Mouse (Mus musculus) left cerebral cortex, adult 9 months (tissue): ENCODE data around the gene Fam222a.

ENCODE experiments used
- DNase-seq, 2 experiments: peaks; one replicate each; pipeline ENCODE4 v3.0.0; 2022; ENCODE audit warnings: low spot score in 2 of 2

The Fam222a gene

DNA sequence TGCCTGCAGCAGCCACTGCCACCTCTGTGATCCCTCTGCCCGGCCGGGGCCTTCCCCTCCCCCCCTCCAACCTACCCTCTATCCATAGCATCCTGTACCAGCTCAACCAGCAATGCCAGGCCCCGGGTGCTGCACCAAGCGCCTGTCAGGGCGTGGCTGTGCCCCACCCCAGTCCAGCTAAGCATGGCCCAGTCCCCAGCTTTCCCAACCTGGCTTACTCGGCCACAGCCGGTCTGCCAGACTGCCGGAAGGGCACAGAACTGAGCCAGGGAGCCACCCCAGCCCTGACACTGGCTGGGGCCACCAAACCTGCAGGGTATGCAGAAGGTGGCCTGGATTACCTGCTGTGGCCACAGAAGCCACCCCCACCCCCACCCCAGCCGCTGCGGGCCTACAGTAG lies 43.4 kb downstream of the Fam222a start:
- DNase-seq: no peak

DNA sequence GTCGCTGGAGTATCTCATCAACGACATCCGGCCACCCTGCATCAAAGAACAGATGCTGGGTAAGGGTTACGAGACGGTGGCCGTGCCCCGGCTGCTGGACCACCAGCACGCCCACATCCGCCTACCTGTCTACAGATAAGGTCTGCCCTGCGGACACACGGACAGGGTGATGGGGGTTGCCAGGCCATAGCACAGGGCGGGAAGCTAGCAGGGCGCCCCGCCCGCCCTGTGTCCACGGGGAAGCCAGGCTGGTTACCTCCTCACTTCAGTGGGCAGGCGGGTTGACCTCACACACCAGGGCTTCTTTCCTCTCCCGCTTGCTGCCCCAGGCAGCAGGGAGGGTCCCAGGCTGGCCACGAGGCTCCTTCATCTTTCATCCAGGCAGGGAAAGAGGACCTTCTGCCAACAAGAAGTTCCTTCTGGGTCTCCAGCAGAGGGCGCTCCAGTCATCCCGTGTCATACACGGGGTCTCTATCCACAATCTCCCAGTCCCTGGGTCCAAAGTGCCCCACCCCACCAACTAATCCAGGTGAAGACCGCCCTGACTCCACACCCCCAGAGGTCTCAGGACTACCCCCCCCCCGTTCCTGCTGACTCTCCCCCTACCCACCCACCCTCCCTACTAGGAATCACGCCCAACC lies 44.3 kb downstream of the Fam222a start:
- no peak for DNase-seq

DNA sequence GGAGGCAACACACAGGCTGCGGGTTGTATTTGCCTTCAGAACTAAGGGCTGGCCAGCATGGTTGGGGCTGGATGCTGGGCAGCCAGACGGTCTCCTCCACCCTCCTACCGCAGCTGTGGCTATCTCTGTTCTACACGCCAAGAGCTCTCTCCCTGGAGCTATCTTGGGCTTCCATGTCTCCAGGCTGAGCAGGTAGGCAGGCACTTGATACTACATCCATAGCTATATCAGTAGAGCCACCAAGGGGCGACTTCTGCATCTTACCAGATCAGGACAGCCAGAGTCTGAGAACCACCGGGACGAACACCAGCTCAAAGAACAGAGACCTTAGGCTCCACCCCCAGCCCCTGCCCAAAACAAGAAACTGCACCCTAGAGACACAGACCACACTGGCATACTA lies 47.0 kb downstream of the Fam222a start:
- DNase-seq: no peak

DNA sequence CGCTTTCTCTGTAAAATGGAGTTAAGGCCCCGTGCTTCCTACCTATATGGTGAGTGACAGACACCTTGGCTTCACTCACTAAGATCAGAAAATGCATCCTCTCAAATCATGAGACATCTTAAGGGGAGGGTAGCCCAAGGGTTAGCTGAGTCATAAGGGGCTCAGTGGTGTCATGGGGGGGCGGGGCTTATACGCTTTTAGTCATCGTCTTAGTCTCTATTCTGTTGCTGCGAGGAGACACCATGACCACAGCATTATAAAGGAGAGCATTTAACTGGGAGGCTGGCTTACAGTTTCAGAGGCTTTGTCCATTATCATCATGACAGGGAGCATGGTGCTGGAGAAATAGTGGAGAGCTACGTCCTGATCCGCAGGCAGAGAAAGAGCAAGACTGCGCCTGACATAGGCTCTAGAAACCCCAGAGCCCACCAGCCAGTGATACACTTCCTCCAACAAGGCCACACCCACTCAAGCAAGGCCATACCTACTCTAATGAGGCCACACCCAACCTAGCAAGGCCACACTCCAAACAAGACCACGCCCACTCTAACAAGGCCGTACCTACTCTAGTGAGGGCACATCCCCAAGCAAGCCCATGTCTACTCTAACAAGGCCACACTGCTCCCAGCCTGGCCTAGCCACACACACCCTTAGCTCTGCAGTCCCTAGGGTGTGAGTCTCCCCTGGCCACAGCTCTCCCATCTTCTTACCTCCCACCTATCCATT lies 48.7 kb downstream of the Fam222a start:
- no peak for DNase-seq

DNA sequence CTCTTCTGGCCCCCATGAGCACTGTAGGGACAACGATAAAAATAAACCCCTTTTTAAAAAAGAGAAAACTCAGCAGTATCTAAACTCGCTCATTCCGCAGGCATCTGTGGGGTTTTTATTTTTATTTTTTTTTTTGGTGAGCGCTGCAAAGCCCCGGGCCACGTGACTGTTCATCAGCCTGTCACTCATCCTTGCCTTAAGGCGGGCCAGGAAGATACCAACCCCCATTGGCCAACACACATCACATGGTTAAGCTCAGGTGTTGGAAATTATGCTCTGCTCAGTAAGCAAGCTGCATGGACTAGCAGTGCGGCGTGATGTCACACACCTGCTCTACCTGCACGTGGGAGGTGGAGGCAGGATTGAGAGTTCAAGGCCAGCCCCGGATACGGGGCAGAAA lies 50.0 kb downstream of the Fam222a start:
- DNase-seq: no peak

DNA sequence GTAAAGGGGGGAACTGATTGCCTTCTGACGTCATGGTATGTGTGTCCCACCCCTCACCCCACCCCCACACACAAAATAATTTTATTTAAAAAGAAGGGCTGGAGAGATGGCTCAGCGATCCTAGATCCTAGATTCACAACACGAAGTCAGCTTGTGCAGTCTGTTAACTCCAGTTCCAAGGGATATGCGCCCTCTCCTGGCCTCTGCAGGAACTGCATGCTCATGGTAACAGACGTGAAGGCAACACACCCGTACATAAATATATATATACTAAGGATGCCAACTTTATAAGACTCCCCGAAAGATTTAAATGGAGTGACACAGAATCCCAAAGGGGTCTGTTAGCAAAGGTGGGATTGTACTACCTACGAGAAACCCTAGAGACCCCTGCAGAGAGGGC lies 51.0 kb downstream of the Fam222a start:
- DNase-seq: peak in 1 of 2 experiments; percentile 62

DNA sequence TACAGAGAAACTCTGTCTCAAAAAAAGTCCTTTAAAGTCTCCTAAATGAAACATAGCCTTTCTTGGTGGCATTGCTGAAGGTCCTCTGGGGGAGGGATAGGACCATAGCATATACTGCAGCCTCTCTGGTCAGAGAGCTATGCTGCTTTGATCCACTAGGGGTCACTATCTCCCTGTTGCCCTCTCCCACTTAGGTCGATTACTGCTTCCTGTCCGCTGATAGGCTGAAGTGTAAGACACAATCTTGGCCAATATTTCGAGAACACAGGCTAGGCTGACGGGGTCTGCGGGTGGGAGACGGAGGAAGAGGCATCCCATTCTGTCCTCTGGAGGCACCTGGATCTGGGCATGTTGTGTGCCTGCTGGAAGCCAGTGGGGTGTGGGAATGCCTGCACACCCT lies 52.5 kb downstream of the Fam222a start:
- no peak for DNase-seq

DNA sequence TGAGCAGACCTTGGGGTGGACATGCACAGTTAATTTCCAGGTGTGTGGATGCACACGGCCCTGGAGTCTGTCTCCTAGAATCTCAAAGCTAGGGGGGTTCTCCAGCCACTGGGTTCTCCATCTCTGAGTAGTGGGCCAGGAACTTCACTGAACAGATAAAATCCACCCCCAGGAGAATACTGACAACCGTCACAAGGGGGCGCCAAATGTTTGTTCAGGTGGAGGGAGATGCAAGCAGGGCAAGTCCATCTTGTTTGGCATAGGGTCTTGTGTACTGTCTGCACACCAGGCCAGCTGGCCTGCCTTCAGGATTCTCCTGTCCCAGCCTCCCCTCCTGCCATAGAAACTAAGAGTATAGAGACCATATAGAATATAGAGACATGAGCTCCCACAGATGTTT lies 57.8 kb downstream of the Fam222a start:
- peak in 1 of 2 experiments; percentile 52 for DNase-seq

DNA sequence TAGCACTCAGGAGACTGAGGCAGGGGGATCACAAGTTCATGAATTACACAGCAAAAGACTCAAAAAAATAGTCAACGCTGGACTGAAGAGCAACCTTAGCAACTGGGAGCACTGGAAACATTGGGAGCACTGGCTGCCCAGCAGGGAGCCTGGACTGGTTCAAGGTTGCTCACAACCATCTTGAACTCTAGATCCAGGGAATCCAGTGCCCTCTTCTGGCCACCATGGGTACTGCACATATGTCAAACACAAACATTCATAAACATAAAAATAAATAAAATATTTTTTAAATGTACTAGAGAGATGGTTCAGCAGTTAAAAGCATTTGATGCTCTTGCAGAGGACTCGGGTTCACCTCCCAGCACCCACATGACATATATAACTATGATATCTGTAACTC lies 63.5 kb downstream of the Fam222a start:
- DNase-seq: no peak

DNA sequence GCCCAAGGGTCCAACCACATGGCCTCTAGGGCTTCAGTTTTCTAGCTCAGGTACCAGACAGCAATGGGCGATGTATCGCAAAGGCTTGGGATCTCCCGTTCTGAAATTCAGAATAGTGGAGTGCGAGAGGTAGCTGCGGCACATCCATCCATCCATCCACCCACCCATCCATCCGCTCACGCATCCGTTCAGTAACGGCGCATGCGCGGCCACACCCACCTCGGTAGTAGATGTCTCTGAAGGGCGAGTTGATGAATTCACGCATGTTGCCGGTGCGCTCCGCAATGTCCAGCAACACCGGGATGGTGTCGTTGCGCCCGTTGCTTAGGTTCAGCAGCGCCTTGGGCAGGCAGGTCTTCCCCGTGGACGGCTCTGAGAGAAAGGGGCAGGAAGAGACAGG lies 68.3 kb downstream of the Fam222a start:
- no peak for DNase-seq

DNA sequence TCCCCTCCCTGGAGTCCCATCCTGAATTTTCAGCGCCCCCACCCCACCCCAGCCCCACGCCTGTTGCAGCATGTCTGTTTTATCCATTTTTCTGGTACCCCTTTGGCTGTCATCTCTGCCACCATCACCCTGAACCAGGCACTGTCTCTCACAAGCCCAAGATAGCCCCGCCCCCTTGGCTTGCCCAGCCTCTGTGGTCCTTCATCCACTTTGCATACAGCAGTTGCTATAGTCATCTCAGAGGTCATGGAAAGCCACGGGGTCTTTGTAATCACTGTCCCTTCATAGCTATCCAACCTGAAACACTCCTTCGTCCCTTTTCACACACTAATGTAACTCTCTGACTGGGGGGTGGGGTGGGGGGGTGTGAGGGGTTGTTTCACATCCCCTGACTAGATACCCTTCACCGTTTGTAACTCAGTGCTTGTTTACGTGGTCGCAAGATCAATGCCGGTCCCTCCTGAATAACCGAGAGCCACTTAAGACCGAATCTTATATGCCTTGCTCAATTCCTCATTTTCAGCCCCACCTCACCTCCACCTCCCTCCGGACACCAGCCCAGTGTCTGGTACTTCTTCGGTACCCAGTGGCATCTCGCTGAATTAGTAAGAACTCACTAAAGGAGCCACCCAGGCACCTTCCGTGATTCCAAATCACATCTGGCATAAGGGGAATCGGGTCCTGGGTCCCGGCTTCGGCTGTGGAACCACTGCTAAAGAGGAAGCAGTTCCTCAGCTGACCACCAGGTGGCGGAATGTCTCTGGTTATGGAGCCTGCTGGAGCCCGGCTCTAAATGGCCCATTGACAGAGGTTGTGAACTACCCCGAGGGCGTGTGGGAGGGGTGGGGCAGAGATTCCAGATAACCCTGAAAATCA lies 71.2 kb downstream of the Fam222a start:
- peak; percentile 33 to 88 for DNase-seq

DNA sequence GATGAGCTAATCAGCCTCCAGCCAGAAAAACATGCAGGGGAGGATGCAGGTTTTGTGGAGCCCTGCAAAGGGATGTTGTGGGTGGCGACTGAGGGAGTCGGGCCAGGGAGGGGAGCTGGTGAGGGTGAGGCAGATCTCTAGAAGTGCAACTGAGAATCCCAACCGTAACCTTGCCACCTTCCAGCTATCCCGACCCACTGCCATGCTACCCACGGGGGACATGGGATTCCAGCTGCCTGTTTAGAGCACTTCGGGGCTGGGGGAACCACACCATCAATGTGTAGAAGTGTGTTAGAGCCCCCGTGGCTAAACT lies 71.8 kb downstream of the Fam222a start:
- DNase-seq: no peak

DNA sequence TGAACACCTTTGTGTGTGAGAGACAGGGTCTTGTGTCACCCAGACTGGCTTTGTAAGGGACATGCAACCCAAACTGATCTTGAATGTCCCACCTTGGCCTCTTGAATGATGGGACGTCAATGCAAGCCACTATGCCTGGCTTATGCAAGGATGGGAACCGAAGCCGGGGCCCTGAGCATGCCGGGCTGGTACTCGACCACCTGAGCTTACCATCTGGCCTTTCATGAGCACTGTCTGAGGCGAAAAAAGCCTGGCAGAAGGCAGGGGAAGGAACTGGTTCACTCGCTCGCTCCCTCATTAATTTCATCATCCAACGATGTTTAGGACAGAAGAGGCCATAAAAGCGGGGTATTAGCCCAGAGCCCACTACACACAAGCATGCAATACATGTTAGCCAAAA lies 73.0 kb downstream of the Fam222a start:
- DNase-seq: no peak

DNA sequence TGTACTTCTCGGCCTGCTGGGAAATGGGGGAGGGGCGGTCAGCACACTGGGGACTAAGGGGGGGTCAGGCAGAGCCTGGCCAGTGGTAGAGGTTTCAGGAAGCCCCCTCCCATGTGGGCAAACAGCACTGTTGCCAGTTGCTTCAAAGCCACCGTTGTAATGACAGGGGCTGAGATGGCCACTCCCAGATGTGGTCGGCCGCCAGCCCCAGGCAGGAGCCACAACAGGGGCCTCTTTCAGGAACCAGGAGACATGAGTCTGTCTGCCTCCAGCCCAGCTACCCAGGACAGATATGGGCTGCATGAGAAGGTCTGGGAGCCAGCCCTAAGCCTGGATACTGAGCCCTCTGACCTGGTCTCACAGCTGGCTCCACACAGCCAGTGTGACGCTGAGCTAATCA lies 77.1 kb downstream of the Fam222a start:
- DNase-seq: no peak

DNA sequence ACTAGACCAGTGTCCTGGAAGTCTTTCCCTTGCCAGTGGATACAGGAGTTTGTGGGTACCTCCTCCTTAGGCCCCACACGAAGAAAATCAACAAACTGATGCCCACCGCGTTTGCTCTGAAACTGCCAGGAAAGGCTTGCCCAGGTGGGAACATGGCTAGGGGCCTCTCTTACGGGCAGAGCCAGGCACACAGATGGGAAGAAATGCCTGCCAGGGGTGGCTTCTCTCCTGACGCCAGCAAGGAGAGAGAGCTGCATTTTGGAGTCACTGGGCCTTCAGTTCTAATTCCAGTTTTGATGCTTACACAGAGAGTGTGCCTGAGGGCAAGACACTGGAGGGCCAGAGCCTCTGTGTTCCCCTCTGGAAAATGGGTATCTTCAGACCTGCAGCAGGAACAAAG lies 78.1 kb downstream of the Fam222a start:
- no peak for DNase-seq

DNA sequence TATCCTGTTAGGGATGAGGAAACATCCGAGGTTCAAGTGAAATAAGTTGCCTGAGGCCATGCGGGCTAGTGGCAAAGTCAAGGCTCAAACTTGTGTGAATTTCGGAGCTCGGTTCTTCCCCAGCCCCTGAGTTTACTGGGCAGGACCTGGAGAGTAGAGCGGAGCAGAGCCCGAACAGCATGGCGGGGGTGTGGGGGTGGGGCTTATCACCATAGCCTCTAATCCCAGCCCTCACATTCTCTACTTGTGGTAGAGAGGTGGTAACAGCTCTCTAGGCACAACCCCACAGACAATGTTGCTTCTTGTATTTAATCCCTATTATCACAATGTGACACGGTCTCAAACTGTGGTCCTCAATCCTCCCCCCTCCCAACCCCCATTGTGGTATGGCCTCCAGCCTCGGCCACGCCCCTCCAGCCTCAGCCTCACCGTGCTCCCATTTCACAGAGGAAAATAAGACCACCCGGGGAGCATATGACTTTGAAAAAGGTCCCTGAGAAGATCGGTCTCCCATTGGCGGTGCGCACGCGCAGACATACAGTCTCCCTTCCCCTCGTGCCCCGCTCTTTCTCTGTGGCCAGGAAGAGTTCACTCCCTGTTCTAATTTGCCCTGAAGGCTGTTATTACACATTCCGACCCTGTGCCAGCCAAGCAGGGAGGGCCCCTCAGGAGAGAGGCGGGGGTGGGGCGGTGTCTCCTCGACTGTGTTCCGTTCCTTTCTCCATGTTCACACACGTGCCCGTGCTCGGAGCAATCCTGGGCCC lies 79.6 kb downstream of the Fam222a start:
- no peak for DNase-seq

DNA sequence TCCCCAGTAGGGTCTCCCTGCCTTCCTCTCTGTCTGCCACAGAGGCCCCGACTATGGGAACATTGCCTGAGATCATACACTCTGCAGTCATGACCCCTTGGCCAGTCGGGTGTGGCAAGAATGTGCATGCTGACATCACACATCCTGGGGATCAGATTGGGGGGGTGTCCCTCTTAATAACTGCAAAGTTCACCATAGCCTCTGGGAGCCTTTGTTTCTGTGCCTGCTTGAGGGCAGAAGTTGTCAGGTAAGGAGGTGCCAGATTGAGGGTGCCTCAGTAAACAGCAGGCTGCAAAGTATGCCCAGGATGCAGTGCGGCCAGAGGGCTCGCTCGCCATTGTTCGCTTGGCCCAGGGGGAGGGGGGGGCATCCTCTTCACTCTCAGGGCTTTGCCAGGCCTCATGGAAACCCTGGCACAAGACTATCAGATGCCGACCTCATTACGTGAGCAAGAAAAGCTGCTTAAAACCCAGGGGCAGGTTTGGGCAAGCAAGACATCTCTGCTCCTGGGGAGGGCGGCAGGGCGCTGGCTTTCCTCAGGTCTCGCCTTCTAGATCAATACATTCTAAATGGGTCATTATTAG lies 81.0 kb downstream of the Fam222a start:
- DNase-seq: no peak

DNA sequence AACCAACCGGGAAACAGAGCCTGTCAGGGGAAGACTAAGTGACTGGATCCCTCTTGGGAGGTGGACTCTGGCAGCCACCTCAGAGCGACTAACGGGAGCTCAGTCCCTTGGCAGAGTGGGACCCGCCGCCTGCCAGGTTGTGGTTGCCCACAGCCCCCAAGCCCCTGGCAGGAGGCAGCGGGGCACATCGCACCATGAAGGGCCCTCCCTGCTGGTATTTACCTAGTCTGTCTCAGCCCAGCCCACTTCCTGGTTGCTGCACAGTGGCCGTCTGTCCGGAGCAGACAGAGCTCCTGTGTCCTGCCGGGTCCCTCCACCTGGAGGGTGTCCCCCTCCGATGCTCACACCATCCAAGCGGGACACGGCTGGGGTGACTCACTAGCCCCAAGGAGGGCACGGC lies 83.2 kb downstream of the Fam222a start:
- no peak for DNase-seq

DNA sequence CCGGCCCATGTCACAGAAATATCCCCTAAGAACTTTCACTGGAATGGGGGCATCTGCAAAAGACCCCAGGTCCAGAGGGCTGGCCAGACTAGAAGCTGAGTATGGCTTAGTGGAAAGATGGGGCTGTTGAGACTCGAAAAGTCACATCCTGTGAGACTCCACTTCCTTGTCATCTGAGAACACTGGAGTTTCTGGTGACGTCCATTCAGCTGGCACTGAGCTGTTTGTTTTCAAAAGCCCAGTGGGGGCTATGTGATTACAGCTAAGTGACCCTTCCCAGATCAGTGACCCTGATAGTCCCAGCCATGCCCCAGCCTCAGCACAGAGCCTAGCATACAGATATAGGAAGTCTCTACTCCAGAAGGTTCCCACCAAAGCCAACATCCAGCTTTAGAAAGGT lies 83.6 kb downstream of the Fam222a start:
- DNase-seq: no peak

DNA sequence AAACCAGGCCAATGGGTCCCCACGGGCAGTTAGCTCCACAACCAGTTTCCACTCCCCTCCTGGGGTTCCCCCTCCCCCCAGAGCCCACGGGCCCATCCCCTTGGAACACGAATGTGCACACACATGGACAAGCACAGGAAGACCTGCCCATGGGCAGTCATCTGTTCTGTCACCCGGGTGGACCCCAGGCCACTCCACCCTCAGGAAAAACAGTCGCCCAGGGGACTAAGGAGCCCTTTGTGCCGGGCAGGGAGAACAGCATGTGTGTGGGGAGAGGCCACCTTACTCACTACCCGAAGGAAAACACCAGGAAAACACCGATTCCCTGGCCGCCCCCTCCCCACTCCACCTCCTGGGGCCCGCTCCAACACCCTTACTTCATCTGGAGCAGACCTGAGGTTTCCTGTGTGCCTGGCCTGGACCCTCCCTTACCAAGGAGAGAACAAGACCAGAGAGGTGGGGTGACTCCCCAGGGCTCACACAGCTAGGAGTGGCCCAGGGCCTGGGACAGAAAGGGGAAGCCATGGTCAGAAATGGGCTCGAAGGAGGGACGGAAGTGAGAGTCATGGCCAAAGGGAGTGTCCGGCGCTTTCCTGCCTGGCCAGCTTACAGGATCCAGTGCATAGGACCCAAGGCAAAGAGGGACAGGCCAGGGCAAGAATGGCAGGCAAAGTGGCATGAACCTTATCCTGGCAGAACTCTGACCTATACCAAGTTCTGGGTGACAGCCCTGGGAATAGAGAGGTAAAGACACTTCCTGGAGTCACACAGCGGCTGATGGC lies 86.0 kb downstream of the Fam222a start:
- DNase-seq: no peak

DNA sequence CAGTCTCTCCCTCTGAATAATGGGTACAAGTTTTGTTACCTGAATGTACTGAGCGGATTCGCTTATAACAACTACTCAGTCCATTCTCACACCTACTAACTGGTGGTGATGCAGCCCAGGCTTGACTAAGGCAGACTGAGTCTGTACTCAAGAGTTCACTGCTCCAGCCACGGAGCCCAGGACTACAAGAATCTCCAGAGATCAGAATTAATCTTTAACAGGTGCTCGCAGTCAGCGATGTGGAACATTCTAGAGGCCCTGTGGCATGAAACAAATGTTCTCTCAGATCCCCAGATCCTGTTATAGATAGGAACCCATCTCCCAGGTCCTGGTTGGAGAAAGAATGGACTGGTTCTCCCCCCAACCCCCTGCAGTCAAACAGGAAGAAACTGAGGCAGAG lies 87.9 kb downstream of the Fam222a start:
- DNase-seq: no peak
